Mouse (Mus musculus) E14TG2a.4 (cell line): ENCODE measurements around the gene Galnt18.

Experiments
- H3K27me3 ChIP-seq: 2 replicates; pipeline ENCODE4 v1.6.1; 2014; ENCODE audit warnings: low read length, control low read depth; ENCODE audit not compliant: insufficient read depth
- H3K36me3 ChIP-seq: 2 replicates; pipeline ENCODE4 v1.6.1; 2014; ENCODE audit warnings: low read length, control low read depth; ENCODE audit not compliant: insufficient read depth
- H3K4me1 ChIP-seq: replicated peaks from 2 replicates; pipeline ENCODE4 v1.6.1; 2014; ENCODE audit warnings: low read depth, low read length, control low read depth
- H3K4me3 ChIP-seq: replicated peaks from 2 replicates; pipeline ENCODE4 v1.5.1; 2014; ENCODE audit warnings: mild to moderate bottlenecking, low read length
- H3K9me3 ChIP-seq: 2 replicates; pipeline ENCODE4 v1.6.1; 2014; ENCODE audit warnings: low read length, control low read depth
- CTCF ChIP-seq: conservative IDR thresholded peaks from 2 replicates; pipeline ENCODE4 v1.5.1; 2014; ENCODE audit warnings: low read length
- NANOG ChIP-seq: IDR thresholded peaks from 2 replicates; pipeline ENCODE4 v1.6.1; 2014; ENCODE audit warnings: borderline replicate concordance, low read length, mixed read lengths
- POU5F1 ChIP-seq: IDR thresholded peaks from 2 replicates; pipeline ENCODE4 v1.6.1; 2014; ENCODE audit warnings: low read length, borderline replicate concordance

Galnt18 gene

DNA sequence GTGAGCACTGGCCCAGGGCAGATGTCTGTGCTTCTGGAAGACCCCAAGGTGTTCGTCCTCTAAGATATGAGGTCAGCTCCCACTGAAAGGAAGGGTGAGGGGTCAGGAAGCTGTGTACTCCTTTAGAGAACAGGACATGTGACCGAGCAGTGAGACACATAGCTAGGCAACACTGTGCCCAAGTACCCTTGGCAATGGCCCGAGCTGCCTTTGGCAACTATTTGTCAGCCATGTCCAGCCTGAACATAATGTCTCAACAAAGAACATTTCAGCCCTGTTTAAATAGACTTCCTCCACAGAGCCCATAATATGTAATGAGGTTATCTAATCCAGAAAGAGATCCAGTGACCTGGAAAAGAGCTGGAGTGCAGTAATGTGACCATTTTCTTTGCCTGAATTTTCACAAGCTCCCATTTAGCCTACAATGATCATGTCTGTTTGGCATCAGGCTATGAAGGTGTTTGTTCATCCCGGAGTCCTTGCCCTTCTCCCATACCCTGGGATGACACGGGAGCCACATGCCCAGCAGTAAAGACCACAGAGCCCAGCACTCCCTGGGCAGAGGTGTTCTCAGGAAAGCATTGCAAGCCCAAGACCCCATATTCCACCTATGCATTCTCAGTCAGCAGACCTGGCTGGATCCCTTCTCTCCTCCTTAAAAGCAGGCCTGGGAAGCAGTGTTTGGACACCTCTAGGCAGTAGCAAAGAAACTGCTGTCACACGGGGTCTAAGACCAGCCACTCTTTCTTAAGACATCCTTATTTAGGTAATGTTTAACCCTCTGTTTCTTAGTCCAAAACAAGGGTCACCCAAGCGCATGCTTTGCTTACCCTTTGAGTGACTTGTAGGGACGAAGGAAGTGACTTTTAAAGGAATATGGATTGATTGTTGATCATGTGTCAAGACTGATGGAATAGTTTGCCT lies 49.2 kb downstream of the Galnt18 start:
- Histone ChIP-seq H3K36me3 (no peaks in the 10 kb centered on the region), H3K4me3 (no peak overlapping the region), H3K9me3 (no peaks in the 10 kb centered on the region), H3K27me3 (no peaks in the 10 kb centered on the region), H3K4me1 (no peaks in the 10 kb centered on the region)
- TF ChIP-seq CTCF (no peak), POU5F1 (no peak), NANOG (no peak)

DNA sequence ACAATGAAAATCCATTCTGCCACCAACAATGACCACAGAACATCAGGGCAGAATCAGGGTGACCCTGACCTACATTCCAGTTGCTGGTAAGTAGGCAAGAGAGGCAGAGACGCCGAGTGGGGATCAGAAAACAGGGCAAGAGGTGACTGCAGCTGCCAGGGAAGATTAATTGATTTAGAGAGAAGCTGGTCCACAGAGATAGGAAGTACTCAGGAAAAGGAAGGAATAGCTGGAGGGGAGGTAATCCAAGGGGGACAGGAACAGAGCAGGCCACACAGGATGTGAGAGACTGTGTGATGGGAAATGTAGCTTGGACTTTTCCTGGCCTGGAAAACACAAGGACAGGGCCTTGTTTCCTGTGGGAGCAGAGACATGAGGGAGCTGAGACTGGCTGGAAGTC lies 52.8 kb downstream of the Galnt18 start:
- no peak for TF ChIP-seq CTCF
- no peak for TF ChIP-seq NANOG
- no peak for TF ChIP-seq POU5F1

DNA sequence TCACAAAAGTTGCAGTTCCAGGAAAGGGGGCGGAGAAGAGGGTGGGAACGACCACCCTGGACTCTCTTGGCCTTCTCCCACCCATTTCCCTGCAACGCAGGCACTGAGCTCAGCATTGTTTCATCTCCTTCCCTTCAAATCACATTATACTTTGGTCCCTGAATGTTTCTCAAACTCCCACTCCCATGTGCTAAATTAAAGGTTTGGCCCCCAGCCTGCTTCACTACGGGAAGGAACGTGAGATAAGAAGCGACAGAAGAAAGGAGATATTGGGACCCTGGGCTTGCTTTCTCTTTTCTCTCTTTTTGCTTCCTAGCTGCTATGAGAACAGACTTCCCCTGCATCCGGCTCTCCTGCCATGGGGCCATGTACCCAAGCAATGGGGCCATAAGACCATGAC lies 55.0 kb downstream of the Galnt18 start:
- no peak for TF ChIP-seq POU5F1
- TF ChIP-seq NANOG, result no peak
- no peak for TF ChIP-seq CTCF
- H3K27me3 ChIP-seq, result no peaks in the 10 kb centered on the region
- no peaks in the 10 kb centered on the region for H3K9me3 ChIP-seq

More for the DNA sequence above, 52.8 kb downstream of the Galnt18 start:
- no peaks in the 10 kb centered on the region for H3K36me3 ChIP-seq
- H3K4me3 ChIP-seq, result no peak overlapping the region
- H3K9me3 ChIP-seq, result no peaks in the 10 kb centered on the region
- no peaks in the 10 kb centered on the region for H3K27me3 ChIP-seq
- no peaks in the 10 kb centered on the region for H3K4me1 ChIP-seq

DNA sequence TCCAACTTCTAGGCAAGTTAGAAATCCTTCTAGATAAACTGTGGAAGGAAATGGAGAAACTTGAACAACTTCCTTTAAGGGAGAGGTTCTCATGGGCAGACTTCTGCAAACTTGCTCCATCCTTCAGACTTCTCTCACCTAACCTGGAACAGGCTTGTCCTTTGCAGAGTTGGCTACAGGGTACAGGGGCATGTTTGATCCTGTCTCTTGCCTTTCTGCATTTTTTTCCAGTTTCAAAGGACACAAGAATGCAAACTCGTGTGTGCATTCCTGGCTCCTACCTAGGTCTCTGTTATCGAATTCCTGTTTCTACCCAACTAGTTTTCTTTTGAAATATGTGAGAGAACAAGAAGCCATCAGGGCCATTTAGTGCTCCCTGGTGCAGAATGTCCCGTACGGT lies 55.8 kb downstream of the Galnt18 start:
- H3K36me3 ChIP-seq, result no peaks in the 10 kb centered on the region
- H3K4me1 ChIP-seq, result no peaks in the 10 kb centered on the region
- no peak overlapping the region for H3K4me3 ChIP-seq
- no peaks in the 10 kb centered on the region for H3K27me3 ChIP-seq
- TF ChIP-seq NANOG, result no peak
- no peak for TF ChIP-seq CTCF
- no peak for TF ChIP-seq POU5F1
- no peaks in the 10 kb centered on the region for H3K9me3 ChIP-seq

More for the DNA sequence above, 55.0 kb downstream of the Galnt18 start:
- Histone ChIP-seq H3K4me3 (no peak overlapping the region), H3K4me1 (no peaks in the 10 kb centered on the region), H3K36me3 (no peaks in the 10 kb centered on the region)

DNA sequence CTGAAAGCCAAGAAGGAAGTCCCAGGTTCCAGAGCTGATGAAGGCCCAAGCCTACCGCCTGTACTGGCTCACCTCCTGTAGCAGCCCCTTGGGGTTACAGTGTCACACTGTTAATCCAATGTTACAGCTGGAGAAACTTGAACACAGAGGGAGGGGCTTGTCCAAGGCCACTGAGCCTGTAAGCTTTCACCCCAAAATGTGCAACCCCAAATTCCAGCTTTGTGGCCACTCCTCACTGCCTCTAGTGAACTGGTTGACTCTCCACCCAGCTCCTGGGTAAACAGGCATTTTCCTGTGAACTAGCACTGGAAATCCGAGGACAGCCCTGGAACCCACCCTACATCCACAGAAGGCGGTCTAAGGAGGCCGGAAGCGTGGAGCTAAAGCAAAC lies 58.5 kb downstream of the Galnt18 start:
- TF ChIP-seq CTCF, result no peak
- no peak for TF ChIP-seq NANOG
- no peak for TF ChIP-seq POU5F1
- H3K9me3 ChIP-seq, result no peaks in the 10 kb centered on the region
- no peak overlapping the region for H3K4me3 ChIP-seq
- H3K36me3 ChIP-seq, result no peaks in the 10 kb centered on the region
- no peaks in the 10 kb centered on the region for H3K4me1 ChIP-seq
- H3K27me3 ChIP-seq, result no peaks in the 10 kb centered on the region

DNA sequence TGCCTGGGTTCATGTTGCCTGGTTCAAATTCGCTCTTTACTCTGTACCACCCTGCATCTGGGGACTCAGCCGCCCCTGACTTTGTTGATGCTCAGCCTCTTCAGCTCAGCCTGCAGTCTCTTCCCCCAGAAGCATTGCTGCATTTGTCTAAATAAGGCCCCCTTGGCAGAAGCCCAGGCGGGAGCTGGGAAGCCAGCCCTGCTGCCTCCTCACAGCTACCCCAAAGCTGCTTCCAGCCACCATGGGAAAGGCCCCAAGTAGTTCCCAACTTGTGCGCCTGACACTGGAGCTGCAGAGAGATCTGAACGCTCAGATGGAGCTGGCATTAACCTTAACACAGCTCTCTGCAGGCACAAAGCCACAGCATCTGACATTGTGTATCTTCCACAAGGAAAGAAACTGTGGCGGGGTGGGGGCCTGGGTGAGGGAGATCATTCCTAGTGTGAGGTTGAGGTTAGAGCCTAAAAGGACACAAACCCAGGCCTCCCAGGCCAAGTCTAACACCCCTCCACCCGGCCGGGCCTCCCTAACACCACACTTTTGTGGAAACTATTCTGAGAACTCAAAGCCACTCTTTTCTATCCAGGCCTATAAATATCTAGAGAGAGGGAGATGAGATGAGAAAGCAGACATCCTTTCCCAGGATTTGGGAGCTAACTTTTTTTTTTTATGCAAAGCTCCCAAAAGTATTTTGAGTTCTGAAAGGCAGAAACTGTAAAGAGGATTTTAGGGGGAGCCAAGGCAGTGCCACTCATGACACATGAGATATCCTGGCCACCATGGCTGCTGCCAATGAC lies 59.1 kb downstream of the Galnt18 start:
- TF ChIP-seq NANOG, result no peak
- TF ChIP-seq POU5F1, result no peak
- no peak for TF ChIP-seq CTCF
- H3K4me1 ChIP-seq, result no peaks in the 10 kb centered on the region
- H3K9me3 ChIP-seq, result no peaks in the 10 kb centered on the region
- H3K36me3 ChIP-seq, result no peaks in the 10 kb centered on the region
- H3K4me3 ChIP-seq, result no peak overlapping the region
- H3K27me3 ChIP-seq, result no peaks in the 10 kb centered on the region

DNA sequence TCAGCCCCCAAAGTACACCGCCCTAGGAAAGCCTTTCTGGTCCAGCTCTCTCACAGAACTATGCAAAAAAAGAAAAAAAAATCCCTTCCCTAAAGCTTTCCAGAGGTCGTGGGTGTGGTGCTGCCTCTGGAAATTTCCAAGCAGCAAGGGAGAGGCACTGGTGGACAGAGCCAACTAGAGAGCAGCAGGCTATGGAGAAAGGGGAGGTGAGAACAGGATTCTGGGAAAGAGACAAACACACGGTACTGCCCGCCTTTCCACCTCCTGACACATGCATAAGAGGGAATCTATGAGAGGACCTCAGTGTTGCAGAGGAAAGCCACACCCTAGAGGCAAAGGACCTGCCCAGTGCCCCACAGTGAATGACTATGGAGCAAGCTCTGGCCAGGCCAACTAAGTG lies 60.9 kb downstream of the Galnt18 start:
- Histone ChIP-seq H3K36me3 (no peaks in the 10 kb centered on the region), H3K27me3 (no peaks in the 10 kb centered on the region), H3K4me3 (no peak overlapping the region), H3K4me1 (no peaks in the 10 kb centered on the region), H3K9me3 (peaks cover 4% of the 10 kb centered on the region)
- TF ChIP-seq POU5F1, result no peak
- no peak for TF ChIP-seq CTCF
- no peak for TF ChIP-seq NANOG

DNA sequence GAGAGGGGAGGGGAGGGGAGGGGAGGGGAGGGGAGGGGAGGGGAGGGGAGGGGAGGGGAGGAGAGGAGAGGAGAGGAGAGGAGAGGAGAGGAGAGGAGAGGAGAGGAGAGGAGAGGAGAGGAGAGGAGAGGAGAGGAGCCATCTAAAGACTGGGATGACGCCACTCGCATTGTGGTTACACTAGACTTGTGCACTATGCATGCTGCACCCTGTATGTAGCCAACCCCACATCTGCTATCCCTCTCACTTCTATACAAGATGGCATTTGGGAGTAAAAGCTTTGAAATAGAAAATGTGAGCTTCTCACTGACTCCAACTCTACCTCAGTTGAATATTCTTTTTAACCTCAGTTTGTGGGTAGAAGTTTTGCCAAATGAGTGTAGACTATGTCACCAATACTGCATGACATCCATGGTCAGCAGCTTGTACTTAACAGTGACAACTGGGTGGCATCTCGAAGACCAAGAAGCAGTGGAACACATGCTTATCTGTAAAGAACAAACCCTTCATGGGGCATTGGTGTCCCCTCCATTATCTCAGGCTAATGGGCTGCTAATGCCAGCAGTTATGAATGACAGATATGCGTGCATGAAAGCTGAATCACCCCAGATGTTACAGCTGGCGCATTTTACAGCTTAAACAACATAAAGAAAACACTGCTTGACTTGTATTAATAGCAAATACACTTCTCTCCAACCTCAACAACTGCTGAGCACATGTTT lies 65.0 kb downstream of the Galnt18 start:
- no peaks in the 10 kb centered on the region for H3K4me1 ChIP-seq
- no peak overlapping the region for H3K4me3 ChIP-seq
- H3K27me3 ChIP-seq, result no peaks in the 10 kb centered on the region
- H3K36me3 ChIP-seq, result no peaks in the 10 kb centered on the region
- H3K9me3 ChIP-seq, result peaks cover 7% of the 10 kb centered on the region
- TF ChIP-seq POU5F1 (no peak), NANOG (no peak), CTCF (no peak)
